Mouse (Mus musculus): ENCODE measurements around the gene Olfr457. TPM values are rescaled to one million over a fixed set of nuclear protein-coding genes. Genes with fewer than 3 reads are reported as not detected.
"Not testable (repeated sequence)": the region's sequence is repeated elsewhere in the genome, so short reads cannot be mapped to it uniquely, and the experiment has no call there.

Gene Olfr457
- polyA plus RNA-seq (2017; shearing (Covaris generic)): under 1 TPM in 1 of 2 experiments, not detected in 1; 0.42 TPM

DNA sequence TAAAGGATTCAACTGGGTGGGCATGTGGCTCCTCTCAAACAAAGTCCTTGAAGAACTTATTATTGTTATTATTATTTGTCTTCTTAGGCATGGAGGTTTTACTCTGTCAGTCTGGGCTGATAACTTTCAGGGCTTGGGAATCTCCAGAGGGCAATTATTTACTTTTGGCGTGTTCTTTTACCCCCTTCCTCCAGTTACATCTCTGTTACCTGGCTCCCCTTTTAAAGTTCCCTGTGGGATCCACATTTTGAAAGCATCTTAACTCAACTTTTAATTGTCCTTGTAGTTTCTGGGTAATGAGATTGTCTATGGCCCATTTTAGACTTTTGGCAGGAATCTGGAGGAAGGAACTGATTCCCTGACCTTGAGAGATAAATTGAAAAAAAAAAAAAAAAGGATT, at the start of gene Olfr457:
Gene Olfr457 (minus strand): TSS at position 101 of the 400 bp plus-strand sequence.
- no peak for ATAC-seq

DNA sequence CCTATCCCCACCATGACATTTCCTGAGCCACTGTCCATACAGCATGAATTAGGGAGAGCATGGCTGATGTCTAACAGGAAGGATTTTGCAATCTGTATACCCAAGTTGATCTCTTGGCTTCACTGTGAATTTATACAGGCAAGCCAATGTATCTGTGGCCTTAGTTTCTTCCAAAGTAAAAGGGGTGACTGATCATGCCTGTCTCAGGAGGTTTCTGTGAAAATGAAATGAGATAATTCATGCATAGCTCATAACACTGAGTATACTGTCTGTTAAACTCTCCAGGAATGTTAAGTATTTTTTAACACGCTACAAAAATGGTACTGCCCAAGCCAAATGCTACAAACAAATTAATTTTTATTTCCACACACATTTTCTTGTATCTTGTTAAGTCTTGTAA, 37.3 kb upstream of the Olfr457 start:
- no peak for ATAC-seq

GRCm38 (mm10) chr6:42509311-42509710, 33.2 kb upstream of the Olfr457 start:
- no peak for ATAC-seq

DNA sequence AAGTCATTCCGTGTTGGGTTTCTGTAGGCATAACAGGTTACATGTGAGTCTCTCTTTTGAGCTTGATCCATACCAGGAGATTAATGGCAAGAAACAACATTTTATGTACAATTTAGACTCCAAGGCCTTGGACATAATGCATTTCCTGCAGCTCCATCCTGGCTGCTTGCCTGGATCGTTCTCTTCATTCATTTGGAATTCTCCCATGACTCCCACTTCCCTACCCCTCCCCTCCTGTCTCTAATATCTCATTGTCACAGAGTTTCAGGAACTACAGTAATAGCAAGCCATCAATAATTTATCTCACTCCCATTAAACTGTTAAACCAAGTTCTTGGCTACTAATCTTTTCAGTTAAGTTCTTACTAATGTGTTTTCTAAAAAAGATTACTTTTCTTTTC, 27.3 kb upstream of the Olfr457 start:
- no peak for ATAC-seq

GRCm38 (mm10) chr6:42489731-42490130, 13.6 kb upstream of the Olfr457 start:
- no peak for ATAC-seq

GRCm38 (mm10) chr6:42487114-42487513, 11.0 kb upstream of the Olfr457 start, which contains the start of gene Olfr456:
Olfr456 (minus strand) TSS chr6:42487214.
- ATAC-seq: no peak

GRCm38 (mm10) chr6:42484633-42485032, 8.5 kb upstream of the Olfr457 start:
- ATAC-seq: no peak

DNA sequence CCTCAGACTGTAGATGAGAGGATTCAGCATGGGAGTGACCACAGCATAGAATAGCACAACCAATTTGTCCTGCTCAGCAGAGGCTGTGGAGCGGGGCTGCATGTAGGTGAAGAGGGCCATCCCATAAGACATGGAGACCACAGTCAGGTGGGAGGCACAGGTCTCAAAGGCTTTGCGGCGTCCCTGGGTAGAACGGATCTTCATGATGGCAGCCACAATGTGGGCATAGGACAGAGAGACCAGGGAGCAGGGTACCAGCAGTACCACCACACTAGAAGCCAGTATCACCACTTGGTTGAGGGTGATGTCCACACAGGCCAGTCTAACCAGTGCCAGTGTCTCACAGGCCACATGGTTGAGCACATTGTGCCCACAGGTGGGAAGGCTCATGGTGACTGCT, 4.8 kb downstream of the Olfr457 start:
- not testable (repeated sequence) for ATAC-seq

- ATAC-seq: no peak
Measured at GRCm38 (mm10) chr6:42470542-42470941, 5.6 kb downstream of the Olfr457 start.

DNA sequence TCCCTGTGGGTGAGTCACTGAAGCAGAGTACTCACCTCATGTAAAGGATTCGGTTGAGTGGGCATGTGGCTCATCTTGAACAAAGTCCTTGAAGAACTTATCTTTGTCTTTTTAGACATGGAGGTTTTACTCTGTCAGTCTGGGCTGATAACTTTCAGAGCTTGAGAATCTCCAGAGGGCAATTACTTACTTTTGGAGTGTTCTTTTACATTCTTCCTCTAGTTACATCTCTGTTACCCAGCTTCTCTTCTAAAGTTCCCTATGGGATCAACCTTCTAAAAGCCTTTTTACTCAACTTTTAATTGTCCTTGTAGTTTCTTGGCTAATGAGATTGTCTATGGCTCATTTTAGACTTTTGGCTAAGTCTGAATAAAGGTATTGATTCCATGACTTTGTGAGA, 11.0 kb downstream of the Olfr457 start, which contains the start of gene Olfr458:
Gene Olfr458 (minus strand): TSS at position 101 of the 400 bp plus-strand sequence.
- ATAC-seq: no peak

GRCm38 (mm10) chr6:42447381-42447780, 28.8 kb downstream of the Olfr457 start:
- ATAC-seq: no peak

DNA sequence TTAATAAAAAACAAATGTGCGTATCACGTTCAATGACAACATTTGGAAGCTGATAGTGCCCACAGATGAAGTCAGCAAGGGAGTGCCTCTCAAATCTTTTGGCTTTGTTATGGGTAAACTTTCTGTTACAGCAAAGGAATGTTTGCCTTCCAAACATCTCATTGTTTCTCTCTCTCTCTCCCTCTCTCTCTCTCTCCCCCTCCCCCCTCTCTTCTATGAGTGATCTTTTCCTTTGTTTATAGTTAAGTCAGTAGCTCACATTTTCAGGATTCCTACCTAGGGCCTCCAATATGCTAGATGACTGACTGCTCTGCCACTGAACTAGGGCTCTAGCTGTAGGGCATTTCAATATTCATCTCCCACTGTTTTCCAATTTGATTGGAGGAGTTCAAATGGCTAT, 31.6 kb downstream of the Olfr457 start:
- ATAC-seq: no peak

DNA sequence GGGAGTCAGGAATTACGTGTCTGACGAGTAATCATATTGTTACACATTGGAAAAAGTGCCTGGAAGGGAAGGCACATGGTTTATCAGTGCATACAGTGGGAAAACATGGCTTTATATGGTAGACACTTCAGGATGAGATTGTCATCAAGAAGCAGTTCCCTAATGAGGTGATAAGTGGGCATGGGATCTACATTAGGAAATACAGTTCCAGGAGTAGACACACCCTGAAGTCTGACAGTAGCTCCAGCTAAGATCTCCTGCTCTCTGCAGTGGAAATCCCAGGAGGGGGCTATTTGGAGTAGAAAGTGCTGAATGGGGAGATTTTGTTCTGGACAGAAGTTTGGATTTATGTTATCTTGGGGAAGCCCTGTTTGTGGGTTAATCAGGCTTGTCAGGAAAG, 34.7 kb downstream of the Olfr457 start:
- no peak for ATAC-seq

- ATAC-seq: no peak
Measured at GRCm38 (mm10) chr6:42435490-42435889, 40.6 kb downstream of the Olfr457 start.

DNA sequence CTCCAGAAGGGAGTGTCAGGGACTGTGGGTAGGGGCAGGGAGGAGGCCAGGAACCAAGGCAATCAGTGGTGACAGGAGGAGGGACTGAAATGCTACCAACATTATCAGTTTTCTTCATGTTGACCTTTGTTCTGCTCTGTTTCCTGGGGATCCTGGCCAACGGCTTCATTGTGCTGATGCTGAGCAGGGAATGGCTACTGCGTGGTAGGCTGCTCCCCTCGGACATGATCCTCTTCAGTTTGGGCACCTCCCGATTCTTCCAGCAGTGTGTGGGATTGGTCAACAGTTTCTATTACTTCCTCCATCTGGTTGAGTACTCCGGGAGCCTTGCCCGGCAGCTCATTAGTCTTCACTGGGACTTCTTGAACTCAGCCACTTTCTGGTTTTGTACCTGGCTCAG, 41.7 kb downstream of the Olfr457 start, which contains the start of gene Tas2r126:
Gene Tas2r126 (plus strand): TSS at position 90 of the 400 bp plus-strand sequence.
- ATAC-seq: no peak

DNA sequence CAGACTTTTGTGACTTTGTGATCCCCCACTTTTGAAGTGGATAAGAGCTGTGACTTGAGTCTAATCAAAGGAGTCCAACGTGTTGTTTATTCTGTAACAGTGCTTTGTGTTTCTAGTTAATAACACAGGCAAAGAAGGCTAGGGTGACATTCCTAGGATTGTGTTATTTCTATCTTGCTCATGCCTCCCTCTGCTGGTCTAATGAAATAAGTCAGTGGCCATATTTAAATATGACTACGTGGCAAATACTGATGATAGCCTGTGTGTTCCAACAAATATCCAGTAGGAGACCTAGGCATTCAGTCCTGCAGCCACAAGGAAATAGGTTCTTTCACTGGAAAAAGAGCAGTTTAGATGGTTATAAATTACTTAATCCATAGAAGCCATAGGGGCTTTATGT, 42.6 kb downstream of the Olfr457 start:
- ATAC-seq: no peak

- no peak for ATAC-seq
Measured at GRCm38 (mm10) chr6:42426337-42426736, 49.8 kb downstream of the Olfr457 start.

DNA sequence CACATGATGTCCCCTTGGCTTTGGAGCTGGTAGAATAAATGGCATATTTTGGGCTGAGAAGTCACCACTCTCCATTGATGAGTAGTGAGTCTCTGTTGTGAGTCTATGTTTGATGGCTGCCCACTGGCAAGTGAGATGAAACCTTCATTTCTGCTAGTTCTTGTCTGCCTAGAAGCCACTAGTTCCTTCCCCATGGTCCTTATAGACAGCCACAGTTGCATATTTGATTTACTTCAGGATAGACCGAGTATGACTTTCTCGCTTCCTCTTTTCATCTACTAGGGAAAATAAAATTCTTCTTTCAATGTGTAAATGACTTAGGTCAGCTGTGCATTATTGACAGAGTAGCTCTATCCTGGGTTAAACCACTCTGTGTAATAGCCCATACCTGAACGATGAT, 51.7 kb downstream of the Olfr457 start:
- no peak for ATAC-seq

DNA sequence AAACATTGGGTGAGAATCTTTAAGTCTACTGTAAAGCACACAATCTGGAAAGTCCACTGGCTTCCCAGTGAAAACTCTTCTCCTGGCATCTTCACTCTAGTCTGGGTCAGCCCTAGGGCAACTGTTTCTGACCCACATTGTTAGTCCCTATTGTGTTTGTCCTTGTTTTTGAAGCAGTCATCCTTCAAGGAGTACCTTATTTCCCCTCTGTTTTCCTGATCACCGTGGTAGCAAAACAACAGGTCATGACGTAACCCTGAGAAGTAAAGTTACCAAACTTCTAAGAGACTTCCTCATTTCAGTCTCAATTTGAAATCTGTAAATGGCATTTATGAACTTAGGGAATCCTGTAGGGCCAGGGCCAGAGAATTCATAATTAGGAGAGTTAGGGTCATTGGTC, 54.7 kb downstream of the Olfr457 start:
- no peak for ATAC-seq

GRCm38 (mm10) chr6:42419443-42419842, 56.7 kb downstream of the Olfr457 start:
- no peak for ATAC-seq

Other genes with a start within 250 kb of the Olfr457 start
- gene Gstk1, start 230.4 kb downstream of the Olfr457 start, polyA plus RNA-seq (2017; shearing (Covaris generic)): 1 to 10 TPM; 4.9 to 7.9 TPM
- gene Tmem139, start 214.4 kb downstream of the Olfr457 start, polyA plus RNA-seq (2017; shearing (Covaris generic)): not detected
- 10 to 100 TPM; 46.4 to 72.8 TPM for gene Casp2, start 211.3 kb downstream of the Olfr457 start, polyA plus RNA-seq (2017; shearing (Covaris generic))
- not detected for gene Clcn1, start 189.7 kb downstream of the Olfr457 start, polyA plus RNA-seq (2017; shearing (Covaris generic))
- not detected for gene Fam131b, start 151.7 kb downstream of the Olfr457 start, polyA plus RNA-seq (2017; shearing (Covaris generic))
- 10 to 100 TPM; 37.2 to 50.6 TPM for gene Zyx, start 126.7 kb downstream of the Olfr457 start, polyA plus RNA-seq (2017; shearing (Covaris generic))
- 1 to 10 TPM in 1 of 2 experiments, under 1 TPM in 1; 0.98 to 1.2 TPM for gene Epha1, start 103.1 kb downstream of the Olfr457 start, polyA plus RNA-seq (2017; shearing (Covaris generic))
- not detected for gene Tas2r143, start 76.1 kb downstream of the Olfr457 start, polyA plus RNA-seq (2017; shearing (Covaris generic))
- gene Tas2r135, start 70.9 kb downstream of the Olfr457 start, polyA plus RNA-seq (2017; shearing (Covaris generic)): not detected
- not detected for gene Tas2r126, start 41.8 kb downstream of the Olfr457 start, polyA plus RNA-seq (2017; shearing (Covaris generic))
- gene Olfr458, start 11.1 kb downstream of the Olfr457 start, polyA plus RNA-seq (2017; shearing (Covaris generic)): not detected
- gene Olfr456, start 10.9 kb upstream of the Olfr457 start, polyA plus RNA-seq (2017; shearing (Covaris generic)): not detected
- gene Olfr455, start 71.3 kb upstream of the Olfr457 start, polyA plus RNA-seq (2017; shearing (Covaris generic)): not detected
- not detected for gene Tcaf3, start 121.4 kb upstream of the Olfr457 start, polyA plus RNA-seq (2017; shearing (Covaris generic))
- not detected for gene Tcaf2, start 168.9 kb upstream of the Olfr457 start, polyA plus RNA-seq (2017; shearing (Covaris generic))
- gene Tcaf1, start 233.8 kb upstream of the Olfr457 start, polyA plus RNA-seq (2017; shearing (Covaris generic)): not detected

Data from CD4-positive, CD25-positive, alpha-beta regulatory T cell, adult 4 months (primary cell).